Mouse (Mus musculus) stomach, postnatal 0 days (tissue): ENCODE data around the gene Epc2.

Experiments
- CTCF ChIP-seq: IDR thresholded peaks from 2 replicates; pipeline ENCODE4 v1.5.1; 2016; ENCODE audit warnings: antibody characterized with exemption, low read depth, mild to moderate bottlenecking, moderate library complexity
- EP300 ChIP-seq: optimal IDR thresholded peaks from 2 replicates; pipeline ENCODE3; 2016; ENCODE audit warnings: antibody characterized with exemption

DNA sequence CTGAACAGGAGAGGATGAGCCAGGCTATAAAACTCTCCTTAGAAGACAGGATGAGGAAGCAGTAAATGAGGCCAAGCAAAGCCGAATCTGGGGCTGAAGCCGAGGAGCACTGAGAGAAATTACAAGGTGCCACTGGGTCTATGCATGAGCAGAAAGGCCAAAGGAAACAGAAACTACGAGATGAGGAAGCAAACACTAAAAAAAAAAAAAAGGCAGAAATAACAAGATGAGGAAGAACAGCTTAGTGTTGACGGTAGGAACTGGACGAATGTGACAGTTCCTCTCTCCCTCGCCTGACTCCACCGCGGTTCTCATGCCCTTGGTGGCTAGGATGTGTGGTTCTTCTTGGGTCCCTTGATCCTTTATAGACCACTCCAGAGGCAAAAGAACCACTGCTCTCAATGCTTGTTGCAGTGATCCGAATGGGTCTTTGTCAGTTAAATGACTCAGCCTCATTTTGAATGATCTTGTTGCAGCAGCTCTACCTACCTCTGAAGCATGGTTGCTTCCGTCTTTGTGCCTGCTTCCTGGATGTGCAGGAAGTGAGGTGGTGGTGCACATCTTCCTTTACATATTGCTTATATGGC lies 34.2 kb upstream of the Epc2 start:
- TF ChIP-seq CTCF = no peak
- no peak for TF ChIP-seq EP300
